Mouse (Mus musculus) kidney, adult 11 months (tissue): ENCODE data around the gene Dock1.

Experiments used
- DNase-seq: peaks from one replicate; pipeline ENCODE4 v3.0.0; 2022

Dock1 gene

DNA sequence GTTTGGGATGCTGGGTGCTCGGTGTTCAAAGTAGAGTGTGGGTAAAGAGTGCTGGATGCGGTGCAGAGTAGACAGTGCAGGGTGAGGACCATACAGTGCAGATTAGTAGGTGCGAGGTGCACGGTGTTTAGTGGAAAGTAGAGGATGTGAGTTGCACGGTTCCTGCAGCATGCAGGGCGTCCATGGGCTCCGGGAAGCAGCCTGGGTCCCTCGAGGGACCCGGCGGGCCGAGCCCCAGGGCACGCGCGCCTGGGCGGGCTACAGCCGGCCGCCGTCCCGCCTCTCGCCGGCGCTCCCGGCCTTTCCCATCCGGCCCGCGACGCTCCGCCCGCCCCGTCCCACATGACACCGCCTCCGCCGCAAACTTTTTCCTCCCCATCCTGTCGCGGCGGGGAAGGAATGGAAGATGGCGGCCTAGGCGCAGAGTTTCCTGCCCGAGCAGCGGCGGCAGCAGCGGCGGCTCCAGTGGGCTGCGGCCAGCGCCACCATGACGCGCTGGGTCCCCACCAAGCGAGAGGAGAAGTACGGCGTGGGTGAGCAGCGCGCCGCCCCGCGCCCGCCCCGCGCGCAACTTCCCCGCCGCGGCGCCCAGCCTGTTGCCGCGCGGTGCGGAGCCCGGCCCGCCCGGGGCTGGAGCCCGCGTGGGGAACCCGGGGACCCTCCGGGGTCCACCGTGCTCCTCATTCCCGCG lies at the start of gene Dock1:
Dock1 (plus strand) TSS at position 343 of the 691 bp plus-strand sequence.
- DNase-seq = peak; percentile 67

DNA sequence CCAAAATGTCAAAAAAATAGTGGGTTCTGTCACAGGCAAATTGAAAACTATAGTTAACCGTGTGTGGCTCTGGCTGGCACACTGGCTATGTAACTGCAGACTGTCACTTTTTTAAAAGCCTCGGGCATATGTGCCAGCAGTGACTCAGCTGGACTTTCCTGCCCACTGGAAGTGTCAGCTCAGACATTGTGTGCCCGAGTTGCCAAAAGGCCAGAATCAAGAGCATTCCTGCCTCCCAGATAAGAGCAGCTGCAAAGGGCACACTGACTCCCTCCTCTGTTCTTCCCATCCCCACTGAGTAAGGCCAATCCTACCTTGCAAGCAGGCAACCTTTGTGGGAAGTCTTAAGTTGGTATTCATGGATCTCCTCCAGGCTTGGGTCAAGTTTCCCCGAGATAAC lies 42.5 kb upstream of the Dock1 start:
- no peak for DNase-seq

DNA sequence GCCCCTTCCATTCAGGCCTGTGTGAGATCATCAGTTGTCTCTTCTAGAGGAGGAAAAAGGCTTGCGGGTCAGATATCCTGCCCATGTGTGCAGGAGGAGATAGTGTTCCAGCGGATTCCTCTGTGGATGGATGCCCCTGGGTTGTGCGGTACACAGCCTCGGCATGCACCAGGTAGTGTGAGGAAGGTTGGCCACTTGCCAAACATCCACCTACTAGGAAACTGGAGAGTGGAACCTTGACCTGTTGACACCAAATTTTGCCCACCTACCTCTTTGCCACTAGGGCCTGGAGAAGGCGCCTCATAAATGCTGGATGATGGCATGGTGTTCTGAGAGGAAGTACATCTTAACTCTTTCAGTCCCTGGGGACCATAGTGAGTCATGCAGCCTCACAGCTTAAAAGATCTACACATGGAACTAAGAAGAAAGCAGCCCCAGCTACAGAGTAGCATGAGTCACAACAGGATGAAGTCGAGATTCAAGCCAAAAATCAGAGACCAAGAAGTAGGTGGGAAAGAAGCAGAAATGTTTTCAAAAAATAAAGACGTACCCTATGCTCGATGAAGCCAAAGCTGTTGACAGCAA lies 20.1 kb upstream of the Dock1 start:
- no peak for DNase-seq

DNA sequence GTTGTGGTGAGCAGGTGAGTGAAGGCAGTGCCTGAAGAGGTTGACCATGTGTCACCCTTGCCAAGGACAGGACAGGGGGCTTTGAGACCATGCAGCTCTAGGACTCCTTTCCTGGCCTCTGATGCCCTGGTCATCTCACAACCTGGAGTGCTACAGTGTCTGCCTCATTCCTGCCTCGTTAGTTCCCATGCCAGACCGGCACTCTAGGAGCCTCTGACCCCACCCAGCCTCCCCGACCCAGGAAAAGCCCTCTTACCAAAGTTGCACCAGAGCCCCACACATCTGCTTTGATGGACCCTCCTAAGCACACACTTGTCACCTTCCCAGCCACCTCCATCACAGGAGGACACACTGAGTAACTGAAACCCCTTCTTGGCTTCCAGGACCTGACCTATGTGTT lies 19.4 kb upstream of the Dock1 start:
- no peak for DNase-seq

DNA sequence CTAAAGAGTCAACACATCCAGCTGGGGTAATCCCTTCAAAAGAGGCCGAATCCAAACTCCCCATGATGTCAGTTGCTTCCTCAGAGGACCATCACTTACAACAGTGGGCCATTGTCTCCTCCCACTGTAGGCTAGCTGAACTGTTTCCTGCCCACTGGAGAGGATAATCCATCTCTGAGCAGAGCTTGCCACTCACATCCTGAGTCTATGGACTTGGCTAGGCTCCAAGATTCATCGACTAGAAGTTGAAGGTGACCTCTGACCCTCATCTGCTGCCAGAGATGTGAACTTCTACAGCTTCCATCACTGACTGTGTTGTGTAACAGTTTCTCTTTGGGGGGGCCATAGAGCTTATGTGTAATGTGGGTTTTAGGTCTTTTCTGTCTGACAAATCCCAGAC lies 7.2 kb upstream of the Dock1 start:
- no peak for DNase-seq

DNA sequence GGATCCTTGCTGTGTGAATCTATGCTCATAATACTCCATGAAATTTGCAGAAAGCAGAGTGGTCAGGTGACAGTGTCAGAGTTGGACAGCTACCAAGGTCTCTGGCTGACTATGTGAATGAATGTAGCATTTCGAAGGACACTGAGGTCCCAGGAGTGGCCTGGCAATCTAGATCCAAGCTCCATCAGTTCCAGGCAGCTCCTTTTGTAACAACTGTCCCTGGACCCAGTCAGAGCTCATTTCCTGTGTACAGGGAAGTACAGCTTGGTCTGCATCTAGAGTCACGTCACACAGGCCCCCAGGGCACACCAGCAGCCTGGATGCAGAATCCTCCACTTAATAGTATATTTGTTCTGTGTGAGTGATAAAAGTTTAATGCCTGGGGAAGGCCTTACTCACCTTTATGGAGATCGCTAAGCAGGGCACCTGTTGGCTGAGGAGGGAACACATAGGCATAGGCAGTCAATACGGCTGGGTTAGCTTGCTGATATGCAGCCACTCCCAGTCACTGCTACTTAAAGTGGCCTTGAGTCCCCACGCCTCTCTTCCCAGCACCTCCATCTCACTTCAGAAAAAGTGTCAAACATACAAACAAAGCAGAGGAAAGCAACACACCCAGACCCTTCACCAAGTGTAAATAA lies 4.7 kb upstream of the Dock1 start:
- DNase-seq = no peak

DNA sequence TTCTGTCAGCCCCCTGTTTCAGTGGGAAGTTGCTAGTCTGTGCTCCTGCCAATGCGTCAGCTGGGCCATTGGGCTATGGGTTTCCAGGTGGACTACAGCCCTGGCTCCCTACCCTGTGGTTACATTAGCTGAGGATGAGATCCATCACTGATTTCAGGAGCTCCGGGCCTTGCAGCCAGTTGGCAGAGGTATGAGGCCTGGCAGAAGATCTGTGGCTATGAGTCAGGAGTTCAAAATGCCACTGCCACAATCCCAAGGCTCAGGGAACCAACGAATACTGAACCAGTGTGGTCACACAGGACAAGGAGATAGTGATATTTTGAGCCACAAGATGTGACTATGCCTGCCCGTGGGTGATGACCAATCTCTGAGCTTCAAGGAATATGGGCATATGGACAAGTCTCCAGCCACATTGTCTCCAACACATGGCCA lies 3.2 kb upstream of the Dock1 start:
- DNase-seq = no peak

DNA sequence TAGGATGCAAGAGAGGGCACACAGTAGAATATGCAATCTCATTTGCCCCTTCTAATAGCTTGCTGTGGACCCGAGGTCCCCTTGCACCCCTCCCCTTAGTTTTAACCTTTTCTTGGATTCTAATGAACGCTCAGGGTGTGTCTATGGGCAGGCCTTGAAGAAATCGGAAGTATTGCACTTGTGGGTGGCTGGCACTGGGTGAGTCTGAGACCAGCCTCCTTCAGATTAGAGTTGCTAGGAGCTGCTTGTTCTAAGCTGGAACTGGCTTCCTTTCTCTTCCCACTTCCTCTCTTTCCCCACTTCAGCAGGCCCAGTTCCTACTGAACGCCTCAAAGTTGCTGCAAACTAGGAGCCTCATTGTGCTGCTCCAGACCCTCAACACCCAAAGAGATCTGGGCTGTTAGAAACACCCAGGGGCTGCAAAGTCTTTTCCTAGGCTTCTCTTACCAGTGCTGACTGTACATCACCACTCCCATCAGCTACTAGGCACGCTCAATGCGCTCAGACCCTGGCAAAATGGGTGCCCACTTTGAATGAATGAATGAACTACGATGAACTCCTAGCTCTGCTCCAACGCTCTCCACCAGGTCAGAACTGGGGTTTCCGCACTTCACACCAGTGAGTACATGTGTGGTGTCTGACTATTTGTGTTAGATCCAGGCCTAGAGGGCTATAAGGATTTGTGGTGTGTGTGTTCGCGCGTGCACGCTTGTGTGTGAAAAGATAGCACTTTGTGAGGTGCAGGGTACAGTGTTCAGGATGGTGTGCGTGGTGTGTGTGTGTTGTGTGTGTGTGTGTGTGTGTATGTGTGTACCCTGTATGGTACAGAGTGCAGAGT lies 761 bp upstream of the Dock1 start:
- no peak for DNase-seq

DNA sequence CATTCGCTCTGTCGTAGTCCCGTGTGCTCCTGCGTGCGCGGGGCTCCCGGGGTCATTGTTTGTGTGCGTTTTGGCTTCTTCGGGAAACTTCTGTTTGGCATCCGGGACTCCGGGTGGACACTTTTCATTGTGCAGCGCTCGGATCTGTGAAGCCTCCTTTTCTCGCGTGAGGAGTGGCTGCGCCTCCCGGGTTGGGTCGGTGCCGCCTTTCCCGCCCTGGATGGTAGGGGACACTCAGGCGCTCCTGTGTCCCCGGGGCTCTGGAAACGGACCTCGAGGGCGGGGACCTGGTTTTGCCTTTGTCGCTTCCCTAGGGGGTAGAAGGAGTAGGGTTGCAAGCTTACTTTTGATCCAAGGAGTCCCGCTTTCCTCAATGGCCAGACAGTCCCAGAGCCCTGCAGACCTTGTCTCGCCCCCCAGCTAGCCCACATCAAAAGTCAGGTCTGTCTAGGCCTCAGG lies 578 bp downstream of the Dock1 start:
- DNase-seq = peak; percentile 29

DNA sequence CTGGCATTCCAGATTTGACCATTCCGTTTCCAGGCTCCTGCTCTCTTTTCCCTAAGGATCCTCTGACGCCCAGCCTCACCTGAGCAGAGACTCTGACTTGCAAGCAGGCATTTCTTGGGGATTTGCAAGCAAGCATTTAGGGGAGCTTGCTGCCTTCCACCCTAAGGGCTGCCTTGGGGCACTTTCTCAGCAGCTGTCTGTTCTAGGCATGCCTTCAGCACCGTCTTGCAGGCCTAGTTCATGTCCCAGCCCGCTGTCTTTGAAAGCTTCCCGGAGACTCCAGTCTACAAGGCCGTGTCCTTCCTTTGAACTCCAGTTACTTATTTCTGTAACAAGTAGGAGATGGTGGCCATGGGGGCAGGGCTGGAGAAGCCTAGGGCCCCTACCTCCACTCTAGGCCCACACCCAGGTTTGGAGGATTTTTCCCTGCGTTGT lies 1.0 kb downstream of the Dock1 start:
- peak; percentile 52 for DNase-seq

DNA sequence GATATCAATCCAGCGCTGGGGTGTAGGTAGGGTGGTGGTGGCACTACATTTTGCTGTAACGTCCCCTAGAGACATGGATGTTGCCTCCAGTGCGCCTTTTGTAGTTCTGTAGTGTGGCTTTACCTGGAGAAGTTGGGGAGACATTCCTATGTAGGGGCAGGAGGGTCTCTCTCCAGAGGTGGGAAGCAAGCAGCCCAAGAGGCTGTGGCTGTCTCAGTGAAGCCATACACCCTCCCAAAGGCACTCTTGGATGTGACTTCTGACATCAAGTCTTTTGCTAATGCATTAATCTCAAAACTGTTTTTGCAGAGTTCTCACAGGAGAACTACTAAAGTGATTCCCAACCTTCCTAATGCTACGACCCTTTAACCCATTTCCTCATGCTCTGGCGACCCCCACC lies 2.7 kb downstream of the Dock1 start:
- DNase-seq = no peak

DNA sequence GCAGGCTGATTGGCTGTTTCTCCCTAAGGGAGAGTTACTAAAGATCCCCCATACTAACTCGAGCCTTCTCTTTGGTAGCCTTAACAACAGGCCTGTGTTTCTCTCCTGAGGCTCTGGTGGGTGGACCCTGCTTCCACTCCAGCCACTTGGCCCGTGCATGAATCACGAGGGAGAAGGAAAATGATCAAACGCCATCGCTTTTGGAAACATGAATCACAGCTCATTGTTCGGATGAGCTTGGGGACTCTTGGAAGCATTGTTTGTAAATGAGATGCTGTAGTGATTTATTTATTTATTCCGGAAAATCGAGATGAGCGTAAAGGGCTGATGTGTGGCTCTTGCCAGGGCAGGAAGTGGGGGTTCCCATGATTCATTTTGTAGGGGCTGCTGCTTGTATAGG lies 3.5 kb downstream of the Dock1 start:
- peak; percentile 52 for DNase-seq

DNA sequence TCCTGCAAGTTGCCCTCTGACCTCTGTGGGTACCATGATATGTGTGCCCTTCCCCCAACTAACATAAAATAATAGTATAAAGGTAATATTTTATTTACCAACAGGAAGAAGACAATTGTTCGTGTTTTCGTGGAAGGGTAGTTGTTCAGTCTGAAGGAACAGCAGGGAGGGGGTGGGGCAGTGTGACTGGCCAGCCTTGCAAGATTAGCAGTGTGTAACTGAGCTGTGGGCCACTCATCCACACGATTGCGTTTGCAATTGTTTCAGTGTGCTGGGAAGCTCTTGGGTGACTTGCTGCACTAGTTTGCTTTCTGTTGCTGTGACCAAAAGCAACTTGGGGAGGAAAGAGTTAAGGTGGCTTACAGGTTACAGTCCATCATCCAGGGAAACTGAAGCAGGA lies 7.4 kb downstream of the Dock1 start:
- no peak for DNase-seq

DNA sequence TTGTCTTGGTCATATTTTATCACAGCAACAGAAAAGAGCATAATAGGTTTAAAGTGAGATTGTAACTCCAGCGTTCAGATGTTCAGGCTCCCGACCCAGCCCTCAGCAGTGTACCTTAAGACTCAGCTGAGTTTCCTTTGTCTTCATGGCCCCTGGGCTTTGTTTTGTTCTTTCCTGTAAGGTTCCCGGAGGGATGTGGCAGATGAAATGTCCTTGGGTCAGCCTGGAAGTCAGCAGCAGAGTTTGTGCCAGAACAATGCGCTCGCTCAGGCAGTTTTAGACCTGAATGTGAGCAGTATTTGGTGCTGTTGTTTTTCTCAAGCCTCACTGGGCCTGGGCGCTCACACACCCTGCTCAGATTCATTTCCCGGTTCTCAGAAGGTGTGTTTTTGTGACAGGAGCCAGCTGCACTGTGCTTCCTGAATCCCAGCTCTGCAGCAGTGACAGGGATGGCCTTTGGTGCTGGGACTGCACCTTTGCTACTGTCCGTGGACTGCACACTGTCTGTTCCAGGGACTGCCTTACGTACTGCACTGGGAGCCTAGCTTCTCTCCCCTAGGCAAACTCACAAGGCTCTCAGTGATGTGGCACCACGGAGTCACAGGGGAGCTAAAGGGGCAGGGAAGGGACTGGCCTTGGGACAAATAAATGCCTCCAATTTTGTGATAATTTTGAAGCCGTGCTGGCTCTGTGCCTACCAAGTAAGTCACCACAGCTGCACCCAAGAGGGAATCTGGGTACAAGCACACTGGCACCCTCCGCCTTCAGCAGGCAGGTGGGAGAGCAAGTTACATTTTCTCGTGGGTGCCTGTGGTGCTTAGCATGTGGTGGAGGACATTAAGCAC lies 9.1 kb downstream of the Dock1 start:
- peak; percentile 28 for DNase-seq

DNA sequence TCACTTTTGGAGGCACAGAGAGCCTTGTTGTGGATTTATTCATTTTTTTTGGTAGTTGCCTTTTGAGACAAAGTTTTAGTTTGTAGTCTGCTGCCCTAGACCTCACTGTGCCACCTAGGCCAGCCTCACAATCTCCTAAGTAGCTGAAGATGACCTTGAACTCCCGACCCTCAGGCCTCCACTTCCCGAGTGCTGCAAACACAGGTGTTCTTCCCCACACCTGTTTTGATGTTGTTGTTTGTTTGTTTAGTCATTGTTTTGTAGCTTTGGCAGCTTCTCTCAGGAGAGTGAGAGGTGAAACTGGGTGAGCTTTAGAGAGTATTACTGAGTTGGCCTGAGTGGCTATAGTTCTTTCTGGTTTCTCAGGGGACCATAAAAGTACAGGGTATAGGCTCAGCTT lies 9.7 kb downstream of the Dock1 start:
- no peak for DNase-seq

DNA sequence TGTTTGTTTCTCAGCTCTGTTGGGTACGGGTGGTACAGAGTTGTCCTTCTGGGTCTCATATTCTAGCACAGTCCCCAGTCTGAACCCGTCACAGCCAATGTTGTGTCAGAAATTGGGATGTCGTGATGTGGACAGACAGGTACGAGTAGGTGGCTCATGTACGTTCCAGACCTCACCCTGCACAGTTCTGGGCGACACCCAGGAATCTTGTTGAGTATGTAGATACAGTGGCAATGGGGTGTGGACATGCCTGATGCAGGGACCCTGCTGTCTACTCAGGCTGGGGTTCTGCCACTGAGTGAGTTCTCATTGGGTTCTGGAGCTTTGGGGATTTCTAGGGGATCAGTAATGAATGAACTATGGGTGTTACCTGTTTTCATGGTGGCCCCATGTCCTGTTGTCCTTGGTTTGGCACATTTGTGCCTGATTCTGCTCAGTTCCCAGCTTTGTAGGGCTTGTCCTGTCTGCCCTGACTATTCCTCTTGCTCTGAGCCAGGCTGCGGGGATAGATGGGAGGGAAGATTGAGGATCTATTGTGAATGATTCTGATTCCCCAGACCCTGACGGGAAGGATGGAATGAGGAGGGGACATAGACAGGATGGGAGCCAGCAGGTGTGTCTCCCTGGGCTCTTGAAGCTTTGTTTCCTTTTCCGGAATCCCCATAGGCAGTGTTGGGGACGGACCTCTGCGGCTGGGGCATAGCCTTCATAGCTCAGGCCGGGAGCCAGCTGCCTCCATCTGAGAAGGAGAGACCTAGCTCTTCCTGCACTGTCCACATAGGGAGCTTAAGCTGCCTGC lies 11.5 kb downstream of the Dock1 start:
- no peak for DNase-seq

DNA sequence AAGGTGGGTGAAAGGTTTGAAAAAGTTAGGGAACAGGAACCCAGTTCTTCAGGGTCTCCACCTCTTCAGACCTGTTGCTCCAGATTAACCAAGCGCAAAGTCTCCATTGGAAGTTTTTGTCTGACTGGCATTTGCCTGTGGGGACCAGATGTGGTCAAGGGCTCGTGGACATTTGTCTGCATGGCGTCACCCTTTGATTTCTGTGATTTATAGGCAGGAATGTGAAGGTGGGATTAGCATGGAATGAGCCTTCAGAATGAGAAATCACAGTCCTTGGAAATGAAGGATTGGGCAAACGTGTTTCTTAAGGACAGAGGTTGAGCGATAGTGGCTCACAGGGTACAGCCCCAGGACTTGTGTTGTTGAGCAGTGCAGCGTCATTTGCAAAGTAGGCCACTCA lies 17.9 kb downstream of the Dock1 start:
- no peak for DNase-seq

DNA sequence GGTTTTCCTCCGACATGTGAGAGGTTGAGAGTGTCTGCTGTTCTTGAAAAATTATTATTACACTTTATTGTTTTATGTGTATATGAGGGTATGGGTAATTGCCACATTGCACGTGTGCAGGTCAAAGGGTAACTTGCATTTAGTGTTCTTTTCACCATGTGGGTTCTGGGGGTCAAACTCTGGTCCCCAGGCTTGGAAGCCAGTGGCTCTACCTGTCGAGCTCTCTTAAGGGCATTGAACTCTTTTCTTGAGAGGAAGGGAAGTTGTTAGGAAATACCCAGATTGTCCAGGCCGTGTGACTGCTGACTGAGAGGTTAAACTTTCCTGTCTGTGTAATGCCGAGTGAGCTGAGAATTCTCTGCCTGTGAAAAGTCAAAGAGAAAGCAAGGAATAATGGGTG lies 19.7 kb downstream of the Dock1 start:
- no peak for DNase-seq

DNA sequence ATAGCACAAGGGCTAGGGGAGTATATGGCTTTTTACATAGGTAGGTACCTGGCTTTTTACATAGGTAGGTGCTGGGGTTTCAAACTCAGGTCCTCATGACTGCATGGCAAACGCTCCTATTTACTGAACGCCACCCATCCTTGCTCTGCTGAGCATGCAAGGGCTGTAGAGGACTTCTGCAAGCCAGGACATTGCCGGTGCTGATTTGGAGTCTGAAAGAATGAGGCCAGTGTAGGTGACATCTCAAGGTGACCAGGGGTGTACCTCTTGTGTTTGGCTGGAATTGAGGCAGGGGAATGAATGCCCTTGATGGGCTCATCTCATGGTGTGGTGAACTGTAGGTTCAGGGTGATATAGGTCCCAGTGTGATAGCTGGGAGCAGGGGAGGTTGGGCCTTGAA lies 20.4 kb downstream of the Dock1 start:
- DNase-seq = no peak

DNA sequence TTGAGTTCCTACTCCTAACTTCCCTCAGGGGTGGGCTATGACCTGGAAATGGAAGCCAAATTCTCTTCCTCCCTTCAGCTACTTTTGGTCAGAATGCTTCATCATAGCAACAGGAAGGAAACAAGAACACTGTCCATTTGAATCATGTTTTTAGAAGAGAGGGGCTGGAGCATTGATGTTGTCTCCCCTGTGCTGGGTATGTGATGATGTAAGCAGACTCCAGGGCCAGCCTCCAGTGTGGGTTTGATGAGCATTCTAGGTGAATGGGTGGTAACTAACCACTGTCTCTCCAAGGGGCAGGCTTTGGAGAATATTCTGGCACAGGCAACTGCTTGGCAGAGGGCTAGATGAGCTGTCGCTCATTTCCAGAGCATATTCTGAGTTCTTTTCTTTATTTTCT lies 22.9 kb downstream of the Dock1 start:
- DNase-seq = no peak

DNA sequence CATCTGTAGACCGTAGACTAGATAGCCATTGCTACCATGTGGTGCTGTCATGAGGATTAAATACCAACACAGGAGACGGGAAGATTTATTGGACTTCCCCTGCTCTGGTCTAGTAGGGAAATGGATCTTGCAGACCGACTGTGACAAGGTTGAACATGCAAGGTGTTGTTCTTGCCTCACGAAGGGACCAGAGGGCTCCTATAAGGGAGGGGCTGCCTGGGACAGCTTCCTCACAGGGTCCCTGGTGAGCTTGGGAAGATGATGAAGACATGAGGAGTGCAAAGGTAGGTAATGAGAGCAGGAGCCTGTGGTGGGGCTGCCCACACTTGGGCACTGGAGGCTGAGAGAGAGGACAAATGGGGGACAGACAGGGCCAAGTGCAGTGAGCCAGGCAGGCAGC lies 25.0 kb downstream of the Dock1 start:
- no peak for DNase-seq
